Mouse (Mus musculus) midbrain, embryonic 12.5 days (tissue): ENCODE data around the gene Aldh2. TPM values are rescaled to one million over a fixed set of nuclear protein-coding genes. Genes with fewer than 3 reads are reported as not detected.
"Not testable (repeated sequence)": the region's sequence is repeated elsewhere in the genome, so short reads cannot be mapped to it uniquely, and the experiment has no call there.

Experiments
- ATAC-seq: fragments of 200-750 bp; cut with Nextera tagmentation; 2 replicates; pipeline ENCODE4 v1.8.0; 2017; ENCODE audit warnings: low read depth, moderate TSS enrichment, moderate library complexity; ENCODE audit not compliant: low FRiP score
- H3K27ac ChIP-seq: fragments of 300-500 bp; sonication (generic); replicated peaks from 2 replicates; pipeline ENCODE4 v1.5.1; 2016; ENCODE audit warnings: mild to moderate bottlenecking
- H3K27me3 ChIP-seq: fragments of 300-500 bp; sonication (generic); 2 replicates; pipeline ENCODE4 v1.6.1; 2016; ENCODE audit warnings: mild to moderate bottlenecking
- H3K36me3 ChIP-seq: fragments of 300-500 bp; sonication (generic); 2 replicates; pipeline ENCODE4 v1.6.1; 2016
- H3K4me1 ChIP-seq: fragments of 300-500 bp; sonication (generic); 2 replicates; pipeline ENCODE4 v1.6.1; 2016
- H3K4me2 ChIP-seq: fragments of 300-500 bp; sonication (generic); replicated peaks from 2 replicates; pipeline ENCODE4 v1.6.1; 2016; ENCODE audit warnings: mild to moderate bottlenecking, moderate library complexity
- H3K4me3 ChIP-seq: fragments of 300-500 bp; sonication (generic); 2 replicates; pipeline ENCODE4 v1.5.1; 2016; ENCODE audit warnings: mild to moderate bottlenecking
- H3K9ac ChIP-seq: fragments of 300-500 bp; sonication (generic); replicated peaks from 2 replicates; pipeline ENCODE4 v1.6.1; 2016; ENCODE audit warnings: mild to moderate bottlenecking, moderate library complexity
- H3K9me3 ChIP-seq: fragments of 300-500 bp; sonication (generic); 2 replicates; pipeline ENCODE4 v1.6.1; 2016; ENCODE audit warnings: mild to moderate bottlenecking
- WGBS: fragments of 180-500 bp; shearing (Covaris S2); methylation state at CpG from one replicate; pipeline ENCODE4 v1.1.7; 2016; 5-methylcytosine and 5-hydroxymethylcytosine counted together
- polyA plus RNA-seq: library from polyadenylated mRNA; unstranded; fragments of >200 nt; fragmentation: Nextera tagmentation; extraction: Ambion mirVana; gene quantifications from 2 replicates; pipeline ENCODE4 v1.2.1, GENCODE M21; 2016

The Aldh2 gene
- polyA plus RNA-seq, 1 experiment from 2014 or later = 94.1 TPM

DNA sequence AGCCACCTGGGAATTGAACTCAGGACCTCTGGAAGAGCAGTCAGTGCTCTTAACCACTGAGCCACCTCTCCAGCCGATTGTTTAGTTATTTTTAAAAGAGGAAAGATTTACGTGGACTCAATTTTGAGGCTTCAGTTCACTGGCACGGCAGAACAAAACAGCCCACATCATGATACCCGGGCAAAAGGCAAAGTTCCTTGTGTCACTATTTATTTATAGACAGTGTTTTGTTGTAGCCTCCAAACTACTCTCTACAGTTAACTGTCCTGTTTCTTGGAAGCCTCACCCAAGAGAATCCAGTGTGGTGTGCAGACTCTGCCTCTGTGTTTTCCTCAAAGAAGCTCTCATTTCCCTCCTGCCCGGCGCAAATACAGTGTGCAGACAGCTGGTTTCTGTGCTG lies 18.4 kb upstream of the Aldh2 start:
- Histone ChIP-seq H3K9ac (no peak overlapping the region), H3K27ac (no peak overlapping the region), H3K9me3 (no peaks in the 10 kb centered on the region), H3K4me3 (no peak overlapping the region), H3K36me3 (no peaks in the 10 kb centered on the region), H3K4me1 (no peaks in the 10 kb centered on the region), H3K27me3 (no peaks in the 10 kb centered on the region), H3K4me2 (no peak overlapping the region)
- WGBS = 82% methylated on average over 6 of the region's 6 CpGs
- no peak for ATAC-seq

DNA sequence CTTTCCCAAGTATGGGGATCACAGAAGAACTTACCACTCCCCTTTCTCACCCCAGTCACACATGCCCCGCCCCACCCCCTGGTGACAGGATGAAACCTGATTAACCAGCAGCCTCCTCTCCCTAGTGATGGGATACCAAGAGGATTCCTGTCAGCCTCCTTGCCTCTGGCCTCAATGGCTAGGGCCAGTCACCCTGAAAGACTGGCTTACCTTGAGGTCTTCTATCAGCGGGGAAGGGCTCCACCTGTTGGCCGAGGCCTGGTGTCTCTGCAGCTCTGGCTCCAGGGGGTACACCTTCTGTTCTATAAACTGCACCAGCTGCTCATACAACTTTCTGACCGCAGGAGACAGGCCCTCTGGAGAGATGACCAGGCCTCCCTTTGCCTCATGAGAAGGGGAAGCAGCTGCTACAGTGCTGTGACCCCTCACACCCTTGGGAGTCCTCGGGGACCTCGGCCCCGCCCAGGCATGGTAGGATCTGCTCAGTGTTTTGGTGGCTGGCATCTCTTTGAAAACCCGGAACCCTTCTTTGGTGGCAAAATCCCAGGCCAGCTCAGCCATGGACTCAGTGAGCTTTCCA lies 16.0 kb upstream of the Aldh2 start:
- H3K4me2 ChIP-seq = not testable (repeated sequence)

DNA sequence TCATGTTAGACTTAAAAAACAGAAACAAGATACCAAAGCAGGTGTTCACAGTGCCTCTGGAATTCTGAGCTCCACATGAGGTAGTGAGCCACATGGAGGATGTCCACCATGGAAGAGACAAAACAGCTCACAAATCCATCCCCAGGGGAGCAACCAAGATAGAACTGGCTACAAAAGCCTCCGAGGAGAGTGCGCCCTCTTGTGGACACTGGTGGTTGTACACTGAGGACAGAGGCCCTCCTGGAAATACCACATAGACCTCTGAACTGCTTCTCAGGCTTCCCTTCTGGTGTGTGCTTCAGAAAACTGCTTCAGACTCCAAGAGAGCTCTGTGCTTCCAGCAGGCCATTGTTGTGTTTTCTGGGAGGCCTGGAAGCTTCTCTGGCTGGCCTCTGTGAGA lies 12.5 kb upstream of the Aldh2 start:
- Histone ChIP-seq H3K9me3 (no peaks in the 10 kb centered on the region), H3K4me2 (no peak overlapping the region), H3K36me3 (no peaks in the 10 kb centered on the region), H3K9ac (no peak overlapping the region), H3K27me3 (no peaks in the 10 kb centered on the region), H3K4me1 (no peaks in the 10 kb centered on the region), H3K4me3 (no peak overlapping the region), H3K27ac (no peak overlapping the region)
- ATAC-seq = no peak
- WGBS = 0% methylated on average over 2 of the region's 2 CpGs

More for the DNA sequence above, 16.0 kb upstream of the Aldh2 start:
- H3K27me3 ChIP-seq, ATAC-seq, H3K27ac ChIP-seq, H3K9me3 ChIP-seq, H3K36me3 ChIP-seq, H3K9ac ChIP-seq, H3K4me3 ChIP-seq, H3K4me1 ChIP-seq: not testable (repeated sequence)
- WGBS = 54% methylated on average over 7 of the region's 8 CpGs

DNA sequence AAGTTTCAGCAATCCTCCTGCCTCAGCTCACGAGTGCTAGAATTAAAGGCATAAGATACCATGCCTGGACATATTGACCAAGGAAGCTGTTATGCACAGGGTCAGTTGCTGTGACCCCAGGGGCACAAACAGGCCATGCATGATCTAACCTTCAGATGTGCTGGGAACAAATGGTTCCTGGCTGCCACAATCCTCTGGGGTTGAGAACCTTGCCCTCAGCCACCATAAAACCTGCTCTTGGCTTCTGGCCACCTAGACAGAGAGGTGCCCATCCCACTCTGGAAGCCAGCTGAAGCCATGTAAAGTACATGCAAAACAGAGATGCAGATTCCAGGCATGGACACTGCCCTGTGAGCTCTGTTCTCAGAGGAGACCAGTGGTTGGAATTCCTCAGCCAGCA lies 10.2 kb upstream of the Aldh2 start:
- H3K27ac ChIP-seq, H3K4me2 ChIP-seq, H3K9me3 ChIP-seq, H3K27me3 ChIP-seq, ATAC-seq, H3K4me1 ChIP-seq, H3K9ac ChIP-seq, H3K36me3 ChIP-seq, H3K4me3 ChIP-seq: not testable (repeated sequence)
- WGBS = 71% methylated on average over 1 of the region's 1 CpGs

DNA sequence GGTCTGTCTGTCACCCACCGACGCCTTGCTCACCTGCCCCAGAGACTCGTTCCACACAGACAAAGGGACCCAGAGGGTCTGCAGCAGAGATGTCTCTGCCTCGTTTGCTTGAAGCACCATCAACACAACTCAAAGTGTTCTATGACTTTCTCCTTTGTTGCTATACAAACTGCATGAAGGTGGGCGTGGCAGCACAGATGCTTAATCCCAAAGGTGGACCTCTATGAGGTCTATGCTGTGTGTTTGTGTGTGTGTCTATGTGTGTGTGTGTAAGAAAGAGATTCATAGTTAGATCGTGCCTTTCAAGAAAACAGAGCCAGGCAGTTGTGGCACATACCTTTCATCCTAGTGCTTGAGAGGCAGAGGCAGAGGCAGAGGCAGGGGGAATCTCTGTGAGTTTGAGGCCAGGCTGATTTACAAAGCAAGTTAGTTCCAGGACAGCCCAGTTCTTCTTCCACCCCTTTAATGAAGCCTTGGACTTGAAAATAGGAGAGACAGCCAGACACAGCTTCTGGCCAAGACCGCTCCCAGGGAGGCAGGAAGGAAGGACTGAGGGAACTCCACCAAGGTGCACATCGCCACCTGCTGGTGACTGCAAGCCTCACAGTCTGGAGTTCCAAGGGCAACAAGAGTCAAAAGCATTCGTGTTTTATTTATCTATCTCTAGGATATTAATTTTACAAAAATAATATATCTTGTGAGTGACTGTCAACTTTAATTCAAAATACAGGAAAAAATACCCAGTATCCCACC lies 8.1 kb upstream of the Aldh2 start:
- Histone ChIP-seq H3K9me3 (no peaks in the 10 kb centered on the region), H3K4me3 (no peak overlapping the region), H3K4me2 (no peak overlapping the region), H3K9ac (no peak overlapping the region), H3K27me3 (no peaks in the 10 kb centered on the region; the same call in 1 of the 2 replicates), H3K4me1 (no peaks in the 10 kb centered on the region), H3K27ac (no peak overlapping the region), H3K36me3 (no peaks in the 10 kb centered on the region)
- no peak for ATAC-seq
- 35% methylated on average over 9 of the region's 9 CpGs for WGBS

DNA sequence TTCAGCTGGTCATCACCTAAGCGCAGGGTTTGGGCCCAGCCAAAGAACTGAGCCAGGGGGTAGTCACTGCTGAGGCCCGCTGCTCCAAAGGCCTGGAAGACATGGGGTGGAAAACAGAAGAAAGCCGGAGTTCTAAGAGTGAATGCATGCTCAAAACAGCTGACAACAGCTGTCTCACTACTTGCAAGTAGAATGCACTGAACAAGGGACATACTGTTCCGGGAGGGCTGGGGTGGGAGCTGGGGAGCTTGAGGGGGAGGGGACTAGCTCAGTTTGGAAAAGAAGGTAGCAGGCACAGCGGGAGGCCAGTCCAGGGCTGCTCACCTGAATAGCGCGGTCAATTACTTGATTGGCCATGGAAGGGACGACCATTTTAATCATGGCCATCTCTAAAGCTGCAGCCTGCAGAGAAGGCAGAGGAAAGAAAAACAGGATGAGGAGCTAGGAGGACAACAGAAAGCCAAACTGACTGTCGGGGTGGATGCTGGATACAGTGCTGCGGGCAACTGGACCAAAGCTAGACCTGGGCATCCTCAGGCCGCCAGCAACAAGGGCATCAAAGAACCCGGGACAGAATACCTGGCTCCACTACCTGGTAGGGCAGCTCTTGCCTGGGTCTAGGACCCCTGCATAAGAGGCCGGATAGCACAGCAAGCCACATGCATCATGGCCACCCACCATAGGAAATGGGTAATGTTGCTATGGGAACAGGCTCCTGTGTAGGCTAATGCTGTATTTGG lies 5.4 kb upstream of the Aldh2 start:
- Histone ChIP-seq H3K36me3 (no peaks in the 10 kb centered on the region), H3K4me2 (no peak overlapping the region), H3K9ac (no peak overlapping the region), H3K4me1 (peaks cover 4% of the 10 kb centered on the region), H3K27me3 (peaks cover 10% of the 10 kb centered on the region), H3K27ac (no peak overlapping the region), H3K9me3 (no peaks in the 10 kb centered on the region), H3K4me3 (no peak overlapping the region)
- WGBS = 68% methylated on average over 13 of the region's 13 CpGs
- ATAC-seq = no peak

DNA sequence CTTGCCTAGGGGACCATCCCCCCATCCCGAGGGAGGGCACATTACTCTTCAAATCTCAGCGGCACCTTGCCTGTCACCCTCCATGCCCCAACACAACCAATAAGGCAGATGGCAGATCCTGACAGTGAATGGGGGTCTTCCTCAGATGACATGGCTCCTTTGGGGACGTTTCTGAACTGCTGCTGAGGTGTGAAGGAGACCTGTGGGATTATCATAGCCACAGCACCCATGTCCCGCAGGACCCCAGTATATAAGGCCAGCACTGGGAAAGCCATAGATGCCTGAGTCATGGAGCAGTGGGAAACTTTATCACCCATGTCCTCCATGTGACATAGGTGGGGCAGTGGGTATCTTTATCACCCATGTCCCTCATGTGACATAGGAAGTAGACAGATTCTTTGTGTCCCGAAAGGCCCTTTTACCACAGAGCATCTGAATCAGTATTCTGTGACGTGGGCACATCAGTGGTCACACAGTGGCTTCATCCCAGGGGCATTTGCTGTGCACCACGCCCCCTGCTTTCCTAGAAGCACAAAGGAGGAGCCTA lies 4.4 kb upstream of the Aldh2 start:
- Histone ChIP-seq H3K9ac (no peak overlapping the region), H3K9me3 (no peaks in the 10 kb centered on the region), H3K4me1 (peaks cover 10% of the 10 kb centered on the region), H3K36me3 (no peaks in the 10 kb centered on the region), H3K27me3 (peaks cover 10% of the 10 kb centered on the region), H3K4me2 (no peak overlapping the region), H3K4me3 (no peak overlapping the region), H3K27ac (no peak overlapping the region)
- no peak for ATAC-seq
- 80% methylated on average over 7 of the region's 7 CpGs for WGBS

DNA sequence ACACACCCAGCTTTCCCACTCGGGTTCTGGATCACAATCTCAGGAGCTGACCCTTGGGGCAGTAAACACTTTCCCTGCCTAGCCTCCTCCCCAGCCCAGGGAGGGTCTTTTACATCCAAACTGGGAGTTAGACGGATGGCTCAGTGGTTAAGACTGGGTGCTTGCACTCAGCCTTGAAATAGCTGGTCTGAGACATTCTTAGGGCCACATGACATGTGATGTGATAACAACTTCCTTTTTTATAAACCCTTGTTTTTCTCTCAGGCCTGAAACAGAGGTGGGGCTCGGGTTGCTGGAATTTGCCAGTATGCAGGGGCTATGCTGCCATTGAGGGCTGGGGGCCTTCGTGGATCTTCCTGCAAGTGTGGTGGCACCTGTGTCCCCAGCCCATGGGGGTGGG lies 3.7 kb upstream of the Aldh2 start:
- H3K4me3 ChIP-seq = no peak overlapping the region
- WGBS = 76% methylated on average over 4 of the region's 4 CpGs
- H3K27ac ChIP-seq = no peak overlapping the region
- H3K4me2 ChIP-seq = no peak overlapping the region
- no peak for ATAC-seq
- peaks cover 14% of the 10 kb centered on the region for H3K27me3 ChIP-seq
- no peaks in the 10 kb centered on the region for H3K9me3 ChIP-seq
- peaks cover 13% of the 10 kb centered on the region for H3K4me1 ChIP-seq
- H3K36me3 ChIP-seq = no peaks in the 10 kb centered on the region
- no peak overlapping the region for H3K9ac ChIP-seq

DNA sequence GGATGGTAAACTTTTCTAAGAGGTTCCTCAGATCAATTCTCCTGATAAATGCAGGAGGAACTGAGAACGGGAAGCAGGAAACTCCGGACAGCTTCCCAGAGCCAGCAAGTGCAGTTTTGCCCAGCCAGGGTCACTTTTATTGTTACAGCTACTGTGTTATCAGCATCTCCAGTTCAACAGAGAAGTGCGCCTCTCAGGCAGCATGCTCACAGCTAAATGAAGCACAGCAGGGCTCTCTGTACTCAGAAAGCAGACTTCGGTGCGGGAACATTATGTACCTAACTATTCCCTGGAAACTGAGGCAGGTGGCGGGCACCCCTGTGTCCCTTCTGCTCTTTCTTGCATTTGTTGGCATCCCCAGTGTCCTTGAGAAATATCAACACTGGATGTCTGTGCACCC lies 2.6 kb upstream of the Aldh2 start:
- 84% methylated on average over 6 of the region's 6 CpGs for WGBS
- no peak for ATAC-seq
- no peak overlapping the region for H3K4me2 ChIP-seq
- H3K9ac ChIP-seq = no peak overlapping the region
- H3K9me3 ChIP-seq = no peaks in the 10 kb centered on the region
- no peaks in the 10 kb centered on the region for H3K36me3 ChIP-seq
- no peak overlapping the region for H3K27ac ChIP-seq
- no peak overlapping the region for H3K4me3 ChIP-seq
- H3K27me3 ChIP-seq = peaks cover 18% of the 10 kb centered on the region
- H3K4me1 ChIP-seq = peaks cover 13% of the 10 kb centered on the region

DNA sequence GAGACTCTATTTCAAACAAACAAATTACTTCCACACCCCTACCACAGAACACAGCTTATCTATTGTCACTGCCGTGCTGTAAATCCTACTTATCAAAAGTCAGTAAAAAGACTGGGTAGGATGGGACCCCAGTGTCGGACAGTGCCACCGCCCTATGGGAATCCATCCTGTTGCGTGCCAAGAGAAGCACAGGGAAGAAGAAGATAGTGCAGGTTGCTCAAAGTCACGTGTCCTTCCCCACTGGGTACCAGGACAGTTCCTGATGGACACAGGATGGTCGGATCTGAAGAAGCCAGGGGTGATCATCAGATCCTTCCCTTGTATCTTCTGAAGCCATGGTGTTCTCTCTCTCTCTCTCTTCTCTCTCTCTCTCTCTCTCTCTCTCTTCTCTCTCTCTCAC lies 2.1 kb upstream of the Aldh2 start:
- ATAC-seq = no peak
- H3K4me3 ChIP-seq = no peak overlapping the region
- H3K9me3 ChIP-seq = no peaks in the 10 kb centered on the region
- H3K27ac ChIP-seq = no peak overlapping the region
- H3K4me2 ChIP-seq = no peak overlapping the region
- no peak overlapping the region for H3K9ac ChIP-seq
- no peaks in the 10 kb centered on the region for H3K36me3 ChIP-seq
- WGBS = 82% methylated on average over 6 of the region's 6 CpGs
- peaks cover 18% of the 10 kb centered on the region for H3K27me3 ChIP-seq
- H3K4me1 ChIP-seq = peaks cover 13% of the 10 kb centered on the region

DNA sequence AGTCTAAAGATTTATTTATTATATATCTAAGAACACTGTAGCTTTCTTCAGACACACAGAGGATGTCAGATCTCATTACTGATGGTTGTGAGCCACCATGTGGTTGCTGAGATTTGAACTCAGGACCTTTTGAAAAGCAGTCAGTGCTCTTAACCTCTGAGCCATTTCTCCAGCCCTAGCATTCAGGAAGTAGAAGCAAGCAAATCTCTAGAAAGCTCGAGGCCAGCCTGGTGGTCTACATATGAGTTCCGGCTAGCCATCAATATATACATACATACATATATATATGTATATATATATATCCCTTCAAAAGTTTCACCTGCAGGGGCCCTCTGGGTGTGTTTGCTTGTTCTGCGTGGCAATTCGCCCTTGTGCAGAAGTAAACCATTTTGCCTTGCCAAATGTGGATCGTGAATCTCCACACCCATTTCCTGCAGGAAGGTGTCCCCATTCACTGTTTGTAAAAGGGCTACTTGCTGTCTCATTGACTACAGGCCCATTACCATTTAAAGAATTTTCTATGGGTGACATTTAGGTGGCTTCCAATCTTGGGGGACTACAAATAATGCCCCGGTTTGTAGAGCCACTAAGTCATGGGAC lies 1.2 kb upstream of the Aldh2 start:
- no peak overlapping the region for H3K9ac ChIP-seq
- H3K4me1 ChIP-seq = peaks cover 13% of the 10 kb centered on the region
- 86% methylated on average over 6 of the region's 6 CpGs for WGBS
- no peak overlapping the region for H3K4me3 ChIP-seq
- no peak overlapping the region for H3K27ac ChIP-seq
- H3K27me3 ChIP-seq = peaks cover 18% of the 10 kb centered on the region
- no peak for ATAC-seq
- H3K4me2 ChIP-seq = no peak overlapping the region
- no peaks in the 10 kb centered on the region for H3K36me3 ChIP-seq
- no peaks in the 10 kb centered on the region for H3K9me3 ChIP-seq
